Mouse (Mus musculus) liver, postnatal 0 days (tissue): Measurements from ENCODE around the gene Megf6. TPM values are rescaled to one million over a fixed set of nuclear protein-coding genes. Genes with fewer than 3 reads are reported as not detected.
A peak's percentile ranks its signal among the peaks of the same experiment; 100 is the strongest.

Experiments
- ATAC-seq: fragments of 200-750 bp; cut with Nextera tagmentation; 2 replicates; pipeline ENCODE4 v1.8.0; 2017; ENCODE audit warnings: mild to moderate bottlenecking, moderate library complexity
- DNase-seq: peaks from one replicate; pipeline ENCODE4 v3.0.0-alpha.2; 2016
- H3K27ac ChIP-seq: fragments of 300-500 bp; sonication (generic); 2 replicates; pipeline ENCODE4 v1.5.1; 2014; ENCODE audit warnings: antibody characterized with exemption, moderate library complexity, mild to moderate bottlenecking, low read depth
- H3K27me3 ChIP-seq: fragments of 300-500 bp; sonication (generic); 2 replicates; pipeline ENCODE4 v1.6.1; 2014; ENCODE audit warnings: low read length, control low read depth, mixed read lengths; ENCODE audit not compliant: insufficient read depth
- H3K36me3 ChIP-seq: fragments of 300-500 bp; sonication (generic); replicated peaks from 2 replicates; pipeline ENCODE4 v1.6.1; 2014; ENCODE audit warnings: mild to moderate bottlenecking, control low read depth, low read length, moderate library complexity, mixed read lengths; ENCODE audit not compliant: insufficient read depth
- H3K4me1 ChIP-seq: fragments of 300-500 bp; sonication (generic); 2 replicates; pipeline ENCODE4 v1.6.1; 2014; ENCODE audit warnings: antibody characterized with exemption, mild to moderate bottlenecking, control low read depth; ENCODE audit not compliant: insufficient read depth
- H3K4me2 ChIP-seq: fragments of 300-500 bp; sonication (generic); 2 replicates; pipeline ENCODE4 v1.6.1; 2014; ENCODE audit warnings: low read depth, mild to moderate bottlenecking, low read length, moderate library complexity, mixed read lengths
- H3K4me3 ChIP-seq: fragments of 300-500 bp; sonication (generic); 2 replicates; pipeline ENCODE4 v1.5.1; 2014; ENCODE audit warnings: low read depth, low read length
- H3K9ac ChIP-seq: fragments of 300-500 bp; sonication (generic); replicated peaks from 2 replicates; pipeline ENCODE4 v1.6.1; 2014; ENCODE audit warnings: mild to moderate bottlenecking, moderate library complexity
- H3K9me3 ChIP-seq: fragments of 300-500 bp; sonication (generic); 2 replicates; pipeline ENCODE4 v1.6.1; 2016; ENCODE audit warnings: mild to moderate bottlenecking, control low read depth, low read length, mixed read lengths
- CTCF ChIP-seq: sonication (generic); IDR thresholded peaks from 2 replicates; pipeline ENCODE4 v1.5.1; 2016; ENCODE audit warnings: antibody characterized with exemption, low read depth
- EP300 ChIP-seq: IDR thresholded peaks from 2 replicates; pipeline ENCODE4 v1.6.1; 2016; ENCODE audit warnings: antibody characterized with exemption, low read depth, mild to moderate bottlenecking
- WGBS: fragments of 180-500 bp; shearing (Covaris S2); extraction: QIAGEN DNeasy Blood & Tissue Kit; methylation state at CpG from one replicate; pipeline ENCODE4 v1.1.7; 2014; ENCODE audit not compliant: insufficient replicate concordance; 5-methylcytosine and 5-hydroxymethylcytosine counted together
- polyA plus RNA-seq: library from polyadenylated mRNA; unstranded; fragments of >200 nt; fragmentation: Nextera tagmentation; extraction: Ambion mirVana; gene quantifications from 2 replicates; pipeline ENCODE4 v1.2.1, GENCODE M21; 2015

Gene Megf6
- polyA plus RNA-seq, 1 experiment from 2014 or later, result 0.89 TPM

DNA sequence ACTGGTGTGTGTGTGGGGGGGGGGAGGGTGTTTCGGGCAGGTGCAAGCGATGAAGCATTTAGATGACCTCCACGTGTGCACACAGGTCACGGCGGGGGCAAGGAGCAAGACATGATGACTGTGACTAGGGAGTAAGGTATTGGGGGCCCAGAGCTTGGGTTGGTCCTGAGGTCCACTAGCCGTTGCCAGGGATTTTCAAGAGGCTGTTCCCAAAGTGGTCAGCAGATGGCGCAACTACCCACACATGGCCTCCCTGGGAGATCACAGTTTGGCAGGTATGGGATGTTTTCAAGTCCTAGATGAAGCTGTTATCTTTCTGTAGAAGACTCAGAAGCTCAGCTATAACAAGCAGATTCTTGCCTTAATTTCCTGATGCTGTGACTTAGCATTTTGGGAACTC lies 7.2 kb upstream of the Megf6 start:
- Histone ChIP-seq H3K4me3 (no peak overlapping the region), H3K27ac (no peak overlapping the region)

DNA sequence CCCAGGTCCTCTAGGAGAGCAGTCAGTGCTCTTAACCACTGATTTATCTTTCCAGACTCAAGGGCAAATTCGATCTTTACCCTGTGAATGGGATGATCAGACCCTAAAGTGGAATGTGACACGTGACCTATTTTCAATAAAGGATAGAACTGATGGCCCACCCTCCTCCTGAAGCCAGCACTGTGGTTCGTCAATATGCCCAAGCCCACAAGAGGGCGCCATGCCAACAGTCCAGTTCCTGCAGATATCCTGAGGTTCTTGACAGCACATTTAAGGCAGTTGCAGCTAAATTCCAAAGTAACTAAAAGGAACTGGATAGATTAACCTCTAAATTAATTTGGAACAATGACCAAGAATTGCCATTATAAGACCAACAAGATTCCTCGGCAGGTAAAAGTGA lies 3.5 kb upstream of the Megf6 start:
- peak; percentile 70 for DNase-seq
- TF ChIP-seq CTCF (peak; percentile 79), EP300 (no peak)
- 23% methylated on average over 5 of the region's 5 CpGs for WGBS

More for the DNA sequence above, 7.2 kb upstream of the Megf6 start:
- no peak overlapping the region for H3K4me2 ChIP-seq
- no peaks in the 10 kb centered on the region for H3K27me3 ChIP-seq
- H3K9me3 ChIP-seq, result no peaks in the 10 kb centered on the region
- H3K36me3 ChIP-seq, result peaks cover 6% of the 10 kb centered on the region
- ATAC-seq, result no peak
- 19% methylated on average over 7 of the region's 7 CpGs for WGBS
- peak; percentile 86 for DNase-seq
- peaks cover 20% of the 10 kb centered on the region for H3K4me1 ChIP-seq
- no peak overlapping the region for H3K9ac ChIP-seq
- TF ChIP-seq EP300 (no peak), CTCF (peak; percentile 95)

DNA sequence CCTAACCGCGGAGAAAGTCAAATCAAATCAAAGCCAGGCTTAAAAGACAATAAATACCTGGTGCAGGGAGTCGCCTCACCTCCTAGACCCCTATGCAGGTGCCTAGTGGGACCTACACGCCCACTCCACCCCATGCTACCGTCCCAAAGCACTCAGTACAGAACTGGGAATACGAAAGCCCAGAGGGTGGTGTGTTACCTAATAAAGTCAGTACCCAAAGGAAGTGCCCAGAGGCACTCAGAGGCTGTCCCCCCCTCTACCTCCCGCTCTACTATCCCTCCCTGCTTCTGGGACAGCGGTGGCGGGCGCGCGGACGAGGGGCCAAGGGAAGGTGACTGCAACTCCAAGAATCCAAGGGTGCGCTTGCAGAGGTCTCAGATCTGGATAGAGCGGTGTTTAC lies 509 bp upstream of the Megf6 start:
- ATAC-seq, result no peak
- no peaks in the 10 kb centered on the region for H3K36me3 ChIP-seq
- 3% methylated on average over 15 of the region's 15 CpGs for WGBS
- H3K4me2 ChIP-seq, result peak overlapping the region; percentile 71
- DNase-seq, result no peak
- H3K27ac ChIP-seq, result no peak overlapping the region
- no peak overlapping the region for H3K9ac ChIP-seq
- peaks cover 12% of the 10 kb centered on the region for H3K4me1 ChIP-seq
- peak overlapping the region; percentile 45 for H3K4me3 ChIP-seq
- H3K27me3 ChIP-seq, result peaks cover 52% of the 10 kb centered on the region
- TF ChIP-seq EP300 (no peak), CTCF (no peak)
- no peaks in the 10 kb centered on the region for H3K9me3 ChIP-seq

More for the DNA sequence above, 3.5 kb upstream of the Megf6 start:
- peaks cover 37% of the 10 kb centered on the region for H3K27me3 ChIP-seq
- no peak overlapping the region for H3K4me3 ChIP-seq
- no peak overlapping the region for H3K4me2 ChIP-seq
- peaks cover 18% of the 10 kb centered on the region for H3K4me1 ChIP-seq
- no peak overlapping the region for H3K9ac ChIP-seq
- H3K27ac ChIP-seq, result no peak overlapping the region
- no peaks in the 10 kb centered on the region for H3K36me3 ChIP-seq
- no peak for ATAC-seq
- H3K9me3 ChIP-seq, result no peaks in the 10 kb centered on the region

DNA sequence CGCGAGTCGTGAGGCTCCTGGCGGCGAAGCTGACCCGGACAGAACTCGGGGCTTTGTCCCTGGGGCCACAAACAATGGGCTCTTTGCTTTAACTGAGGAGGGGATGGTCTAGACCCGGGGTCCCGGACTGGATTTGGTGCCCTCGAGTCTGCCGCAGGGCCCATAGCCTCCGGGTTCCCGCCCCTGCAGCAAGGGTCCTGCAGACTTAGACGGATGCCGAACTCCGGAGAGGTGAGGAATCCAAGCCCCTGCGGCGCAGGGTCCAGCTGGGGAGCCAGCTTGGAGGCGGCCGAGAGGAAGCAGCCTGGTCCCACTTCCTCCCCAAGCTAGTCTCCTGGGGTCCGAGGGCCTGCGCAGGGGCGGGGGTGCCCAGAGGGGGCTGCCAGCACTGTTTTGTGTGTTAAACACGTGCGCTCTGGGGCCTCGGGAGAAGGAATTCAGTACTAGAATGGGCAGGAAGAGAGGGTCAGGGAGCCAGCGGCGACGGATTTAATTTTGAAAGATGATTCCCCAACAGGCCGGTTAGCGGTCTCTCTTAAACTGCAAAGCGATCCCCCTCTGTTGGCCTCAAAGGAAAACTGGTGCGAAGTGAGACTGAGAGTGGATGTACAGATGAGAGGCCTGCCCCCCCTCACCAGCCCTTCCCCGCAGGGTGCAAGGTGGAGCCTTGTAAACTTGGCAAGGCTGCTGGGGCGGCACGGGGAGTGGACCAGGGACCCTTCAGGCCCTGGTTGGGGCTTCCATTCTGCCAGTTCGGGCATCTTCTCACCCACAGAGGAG lies 811 bp downstream of the Megf6 start:
- no peak for DNase-seq

DNA sequence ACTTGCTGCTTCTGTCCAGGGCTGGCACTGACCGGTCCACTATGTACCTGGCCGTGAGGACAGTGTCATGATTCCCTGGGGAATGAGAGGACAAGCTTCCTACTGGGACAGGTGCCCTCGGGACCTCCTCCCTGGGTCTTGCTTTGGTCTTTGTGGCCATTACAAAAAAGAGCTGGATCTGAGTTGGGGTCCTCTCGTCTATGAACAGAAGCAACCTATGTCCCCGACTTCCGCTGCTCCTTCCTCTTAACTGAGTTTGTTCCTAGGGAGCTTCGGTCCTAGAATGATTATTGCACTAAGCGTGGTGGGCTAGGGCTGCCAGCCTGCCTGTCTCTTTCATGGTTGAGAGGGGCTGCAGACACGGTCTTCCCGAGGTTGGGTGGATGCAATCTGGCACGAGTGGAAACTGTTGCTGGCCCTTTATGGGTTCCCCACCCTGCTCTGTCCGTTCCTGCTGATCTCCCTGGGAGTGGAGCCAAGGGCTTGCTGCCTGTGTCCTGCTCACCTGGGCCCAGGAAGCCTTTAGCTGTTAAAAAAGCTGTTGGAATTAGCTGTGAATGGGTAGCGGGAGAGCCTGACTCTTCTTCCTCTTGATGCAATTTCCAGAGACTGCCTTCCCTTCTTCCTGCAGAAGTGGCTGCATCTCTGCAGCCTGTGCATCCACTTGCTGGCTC lies 1.5 kb downstream of the Megf6 start:
- Histone ChIP-seq H3K9ac (no peak overlapping the region), H3K27me3 (peaks cover 52% of the 10 kb centered on the region)
- no peak for TF ChIP-seq CTCF
- TF ChIP-seq EP300, result no peak

More for the DNA sequence above, 811 bp downstream of the Megf6 start:
- no peaks in the 10 kb centered on the region for H3K9me3 ChIP-seq
- ATAC-seq, result no peak
- H3K4me3 ChIP-seq, result peak overlapping the region; percentile 45
- no peak for TF ChIP-seq EP300
- TF ChIP-seq CTCF, result no peak
- H3K27ac ChIP-seq, result no peak overlapping the region
- WGBS, result 2% methylated on average over 37 of the region's 37 CpGs
- peak overlapping the region; percentile 71 for H3K4me2 ChIP-seq
- no peak overlapping the region for H3K9ac ChIP-seq
- H3K36me3 ChIP-seq, result no peaks in the 10 kb centered on the region
- peaks cover 52% of the 10 kb centered on the region for H3K27me3 ChIP-seq
- peaks cover 12% of the 10 kb centered on the region for H3K4me1 ChIP-seq

DNA sequence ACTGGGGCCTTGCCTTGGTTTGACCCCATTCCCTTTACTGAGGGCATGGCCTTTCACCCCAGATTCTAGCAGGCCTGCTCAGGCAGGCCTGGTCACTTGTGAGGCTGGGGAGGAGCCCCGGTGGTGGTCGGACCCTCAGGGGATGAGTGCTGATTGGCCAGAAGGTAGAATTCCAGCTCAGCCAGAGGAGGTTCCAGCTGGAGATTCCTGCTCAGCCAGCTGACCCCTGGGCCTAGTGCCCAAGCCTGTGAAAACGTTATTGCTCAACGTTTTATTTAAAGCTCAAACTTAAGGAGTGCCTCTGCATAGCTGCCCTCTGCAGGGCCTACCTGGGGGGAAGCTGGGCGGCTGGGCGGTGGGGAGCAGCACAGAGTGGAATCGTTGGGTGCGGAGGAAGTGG lies 6.7 kb downstream of the Megf6 start:
- no peak for TF ChIP-seq EP300
- TF ChIP-seq CTCF, result no peak
- no peaks in the 10 kb centered on the region for H3K36me3 ChIP-seq
- DNase-seq (no peak), ATAC-seq (peak; percentile 54; the same call in 1 of the 2 replicates)
- H3K4me2 ChIP-seq, result no peak overlapping the region
- H3K4me1 ChIP-seq, result no peaks in the 10 kb centered on the region
- H3K4me3 ChIP-seq, result no peak overlapping the region
- H3K27ac ChIP-seq, result no peak overlapping the region
- WGBS, result 49% methylated on average over 8 of the region's 8 CpGs
- peaks cover 13% of the 10 kb centered on the region for H3K27me3 ChIP-seq
- no peak overlapping the region for H3K9ac ChIP-seq
- no peaks in the 10 kb centered on the region for H3K9me3 ChIP-seq

More for the DNA sequence above, 1.5 kb downstream of the Megf6 start:
- ATAC-seq (no peak), DNase-seq (no peak)
- WGBS, result 44% methylated on average over 13 of the region's 13 CpGs
- Histone ChIP-seq H3K4me3 (no peak overlapping the region), H3K4me2 (0 out of 2 replicates have a peak overlapping the region, but pooled peaks have one; percentile 71), H3K9me3 (no peaks in the 10 kb centered on the region), H3K36me3 (no peaks in the 10 kb centered on the region), H3K4me1 (peaks cover 12% of the 10 kb centered on the region), H3K27ac (no peak overlapping the region)
